Mouse (Mus musculus): ENCODE measurements around the gene Dusp19.

- TF ChIP-seq GATA1 (IDR thresholded peaks at IDR 0.05; ENCODE audit: borderline replicate concordance, low read length) (no peak), FLI1 (IDR thresholded peaks at IDR 0.05; ENCODE audit: low read length) (no peak)
These were observed 14.1 kb upstream of the Dusp19 start for GRCm38 (mm10) chr2:80602756-80603155.
